Mouse (Mus musculus) heart, postnatal 10 days (tissue): Measurements from ENCODE around the gene Mon2. TPM values are rescaled to one million over a fixed set of nuclear protein-coding genes. Genes with fewer than 3 reads are reported as not detected.

Experiments used
- DNase-seq, 2 experiments: peaks; one replicate each; pipeline ENCODE4 v3.0.0; 2021
- intact Hi-C: fragments of 180-260 bp; cut with DNase I; formaldehyde crosslinking; loops from one replicate; pipeline ENCODE4 v1.15.1; 2025
- total RNA-seq, 2 experiments: library from RNA; stranded (reverse); gene quantifications; 2 replicates each; pipeline ENCODE4 v1.2.3; 2021

The Mon2 gene
- total RNA-seq = 10 to 100 TPM; 49.0 to 53.1 TPM

GRCm38 (mm10) chr10:123076245-123077023, at the start of gene Mon2:
TSS of gene Mon2 (minus strand) at chr10:123076505.
- peak; percentile 97 for DNase-seq
- intact Hi-C loops = no loop called here

DNA sequence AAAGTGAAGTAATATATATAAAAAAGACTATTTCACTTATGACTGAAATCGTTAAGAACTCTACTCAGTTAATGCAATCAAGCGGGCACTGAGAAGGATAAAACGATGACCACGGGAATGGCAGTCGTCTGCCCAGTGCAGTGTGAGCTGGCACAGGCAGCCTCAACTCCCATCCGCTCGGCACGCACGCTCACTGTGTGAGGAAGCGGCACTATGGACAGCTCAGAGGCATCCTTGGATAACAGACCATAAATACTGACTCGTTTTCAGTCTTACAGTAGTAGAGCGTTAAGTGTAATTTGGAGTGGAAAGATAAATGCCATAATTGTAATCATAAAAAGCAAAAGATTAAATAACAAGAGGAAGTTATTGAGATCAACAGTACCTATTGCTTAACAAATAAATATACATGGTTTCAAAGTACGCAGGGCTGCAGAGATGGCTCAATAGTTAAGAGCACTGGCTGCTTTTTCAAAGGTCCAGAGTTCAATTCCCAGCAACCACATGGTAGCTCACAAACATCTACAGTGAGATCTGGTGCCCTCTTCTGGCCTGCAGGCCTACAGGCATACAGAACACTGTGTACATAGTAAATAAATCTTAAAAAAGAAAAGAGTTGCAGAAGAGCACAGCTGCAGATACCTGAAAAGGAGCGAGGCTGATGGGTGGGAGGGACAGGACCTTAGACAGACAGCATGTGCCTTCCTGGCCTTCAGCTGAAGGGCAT, 44.5 kb upstream of the Mon2 start:
- DNase-seq = no peak
- intact Hi-C loops = no loop called here

DNA sequence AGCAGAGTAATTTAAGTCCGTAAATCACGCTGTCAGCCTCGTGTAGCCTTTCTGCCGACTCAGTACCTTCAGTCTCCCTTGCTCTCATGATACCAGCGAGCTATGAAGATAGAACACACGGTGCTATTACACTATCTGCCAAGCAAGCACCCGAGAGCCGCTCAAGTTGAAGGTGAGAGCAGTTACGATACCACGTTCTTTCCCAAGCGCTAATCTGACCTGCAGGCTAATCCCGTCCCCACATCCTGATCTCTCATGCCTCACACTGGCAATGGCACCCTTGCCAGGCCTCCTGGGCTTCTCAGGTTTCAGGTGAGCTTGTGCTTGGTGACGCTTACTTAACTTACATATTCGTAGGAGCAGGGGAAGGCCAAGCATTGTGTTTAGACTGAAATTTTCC, 40.6 kb upstream of the Mon2 start:
- DNase-seq = no peak
- intact Hi-C loops = no loop called here

DNA sequence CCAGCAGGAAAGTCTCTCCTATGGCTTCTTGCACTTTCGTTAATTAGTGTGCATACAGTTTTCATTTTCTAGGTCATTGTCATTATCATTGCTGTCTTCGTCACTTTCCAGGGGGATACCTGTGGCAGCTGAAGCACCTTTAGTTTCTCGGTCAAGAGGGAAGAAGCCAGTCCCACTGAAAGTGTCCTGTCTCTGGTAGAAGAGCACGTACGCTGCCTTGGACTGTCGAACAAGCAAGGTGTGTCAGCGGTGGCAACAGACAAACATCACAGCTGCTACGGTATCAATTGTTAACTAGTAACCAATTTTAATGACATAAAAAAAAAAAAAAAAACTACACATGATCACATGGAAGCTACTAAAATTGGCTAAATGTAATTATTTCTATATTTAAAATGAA, 37.2 kb upstream of the Mon2 start:
- intact Hi-C loops = no loop called here
- DNase-seq = no peak

DNA sequence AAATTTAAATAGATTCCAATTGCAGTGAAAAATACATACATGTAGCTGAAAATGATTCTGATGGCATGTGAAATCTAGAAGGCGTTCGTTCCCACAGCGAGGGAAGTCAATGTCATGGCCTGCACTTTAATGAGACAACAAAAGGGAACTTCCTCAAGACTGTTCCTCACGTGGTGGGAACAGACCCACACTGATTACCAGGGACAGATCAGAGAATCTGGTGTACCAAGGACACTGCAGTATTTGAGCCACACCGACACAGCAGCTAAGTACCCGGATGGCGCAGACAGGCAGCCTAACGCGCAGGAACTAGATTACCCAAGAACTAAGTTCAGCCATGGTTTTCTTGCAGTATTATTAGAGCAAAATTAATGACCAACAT, 36.5 kb upstream of the Mon2 start:
- intact Hi-C loops = no loop called here
- DNase-seq = no peak

DNA sequence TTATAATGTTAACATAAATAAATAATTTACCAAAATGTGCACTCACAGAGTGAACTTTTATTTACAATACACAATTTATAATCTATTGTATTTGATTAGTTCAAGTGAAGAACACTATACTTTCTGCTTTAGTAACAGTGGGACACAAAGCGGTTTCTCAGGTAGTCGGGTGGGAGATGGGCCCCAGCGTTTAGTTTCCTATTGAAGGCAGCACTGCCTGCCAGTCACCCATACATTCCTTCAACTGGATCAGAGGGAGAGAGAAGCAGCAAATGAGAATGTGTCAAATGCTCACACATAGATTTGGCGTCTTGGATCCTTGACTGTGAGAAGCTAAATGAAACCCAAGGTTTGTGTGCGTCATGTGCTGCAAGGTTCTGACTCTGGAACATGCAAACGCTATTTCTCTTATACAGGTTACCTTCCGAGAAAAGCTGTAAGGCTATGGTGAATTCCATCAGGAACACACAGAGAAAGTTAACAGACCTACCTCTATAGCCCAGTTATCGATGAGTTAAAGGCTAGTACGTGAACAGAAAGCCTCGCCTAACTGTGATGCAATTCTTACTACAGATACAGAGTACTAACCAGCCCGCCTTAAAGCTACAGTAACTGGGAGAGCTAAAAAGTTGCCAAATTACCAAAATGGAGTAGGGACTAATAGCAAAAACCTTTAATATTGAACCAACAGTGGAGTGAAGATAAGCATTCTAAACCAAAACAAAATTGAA, 35.9 kb upstream of the Mon2 start:
- intact Hi-C loops = no loop called here
- no peak for DNase-seq

GRCm38 (mm10) chr10:123110548-123110947, 34.2 kb upstream of the Mon2 start:
- intact Hi-C loops = no loop called here
- DNase-seq = no peak

DNA sequence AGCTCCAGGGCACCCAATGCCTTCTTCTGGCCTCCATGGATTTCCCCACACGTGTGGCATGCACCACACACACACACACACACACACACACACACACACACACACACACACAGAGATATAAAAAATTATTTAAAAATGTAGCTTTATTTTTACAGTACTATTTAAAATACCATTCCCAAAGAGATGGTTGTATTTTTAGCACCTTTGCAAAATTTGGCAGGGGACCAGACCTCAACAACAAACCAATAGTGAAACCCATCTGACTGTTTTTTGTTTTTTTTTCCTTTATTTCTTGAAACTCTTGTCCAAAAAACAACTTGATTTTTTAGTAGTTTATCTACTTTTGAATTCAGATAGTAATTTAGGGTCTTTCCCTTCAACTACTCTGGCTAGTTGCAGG, 32.2 kb upstream of the Mon2 start:
- intact Hi-C loops = no loop called here
- no peak for DNase-seq

- intact Hi-C loops = no loop called here
These were observed 31.8 kb upstream of the Mon2 start for GRCm38 (mm10) chr10:123108121-123108520.

DNA sequence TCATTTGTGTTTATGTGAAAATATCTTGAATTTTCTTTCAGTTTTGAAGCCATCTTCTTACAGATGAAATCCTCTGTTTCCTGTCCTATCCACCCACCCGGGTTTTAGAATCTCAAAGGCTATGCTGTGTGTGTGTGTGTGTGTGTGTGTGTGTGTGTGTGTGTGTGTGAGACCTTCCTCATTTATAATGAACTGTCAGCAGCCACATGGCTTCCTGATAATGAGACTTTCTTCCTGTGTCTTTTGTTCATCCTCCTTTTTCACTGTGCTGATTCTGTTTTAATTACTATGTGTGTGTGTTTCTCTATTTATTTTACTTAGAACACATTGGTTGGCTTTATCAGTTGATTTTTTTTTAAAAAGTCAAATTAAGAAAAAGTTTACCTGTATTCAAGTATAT, 25.0 kb upstream of the Mon2 start:
- intact Hi-C loops = no loop called here

More at GRCm38 (mm10) chr10:123108121-123108520, 31.8 kb upstream of the Mon2 start:
- DNase-seq = no peak

DNA sequence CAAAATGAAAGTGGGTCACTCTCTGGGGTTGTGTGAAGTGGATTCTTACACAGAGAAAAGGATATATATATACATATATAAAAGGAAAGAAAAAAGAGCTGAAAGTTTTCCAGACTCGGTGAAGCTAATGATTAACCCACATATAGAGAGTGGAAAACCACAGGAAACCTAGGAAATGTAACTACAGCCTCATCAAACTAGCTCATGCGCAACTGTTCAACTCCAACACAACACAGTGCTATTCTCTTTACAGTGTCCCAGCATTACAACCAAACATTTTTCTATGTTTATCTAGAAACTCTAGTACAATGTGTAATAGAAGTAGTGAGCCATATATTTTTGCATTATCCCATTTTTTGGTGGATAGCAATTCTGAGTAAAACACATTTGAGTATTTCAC, 24.3 kb upstream of the Mon2 start:
- intact Hi-C loops = no loop called here
- DNase-seq = no peak

More for the DNA sequence above, 25.0 kb upstream of the Mon2 start:
- no peak for DNase-seq

DNA sequence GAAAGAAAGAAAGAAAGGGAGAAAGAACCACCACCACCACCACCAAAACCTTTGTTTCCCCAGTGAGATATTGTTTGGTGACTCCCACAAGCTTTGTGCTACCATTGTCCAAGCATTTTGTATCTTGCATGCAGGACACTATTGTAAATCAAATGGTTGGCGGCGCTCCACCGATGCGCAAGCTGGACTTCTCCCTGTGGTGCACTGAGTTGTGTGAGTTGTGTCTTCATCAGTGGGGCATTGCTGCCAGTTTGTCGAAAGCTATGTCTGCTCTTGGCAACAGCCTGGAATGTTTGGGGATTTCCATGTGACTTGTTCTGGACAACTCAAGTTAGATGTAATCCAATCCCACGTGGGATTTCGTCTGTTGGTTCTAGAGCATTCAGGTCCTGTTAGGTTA, 18.2 kb upstream of the Mon2 start:
- intact Hi-C loops = loop anchor here (5.0 kb wide), 1 partner anchor 37 kb away; no protein-coding TSS in a partner anchor
- no peak for DNase-seq

- intact Hi-C loops = loop anchor here (2.0 to 5.0 kb wide), 2 partner anchors 35 to 540 kb away; no protein-coding TSS in a partner anchor
- DNase-seq = no peak
These were observed 16.3 kb upstream of the Mon2 start for GRCm38 (mm10) chr10:123092577-123092976.

- peak; percentile 47 to 64 for DNase-seq
These were observed 15.4 kb upstream of the Mon2 start for GRCm38 (mm10) chr10:123091737-123092136.

DNA sequence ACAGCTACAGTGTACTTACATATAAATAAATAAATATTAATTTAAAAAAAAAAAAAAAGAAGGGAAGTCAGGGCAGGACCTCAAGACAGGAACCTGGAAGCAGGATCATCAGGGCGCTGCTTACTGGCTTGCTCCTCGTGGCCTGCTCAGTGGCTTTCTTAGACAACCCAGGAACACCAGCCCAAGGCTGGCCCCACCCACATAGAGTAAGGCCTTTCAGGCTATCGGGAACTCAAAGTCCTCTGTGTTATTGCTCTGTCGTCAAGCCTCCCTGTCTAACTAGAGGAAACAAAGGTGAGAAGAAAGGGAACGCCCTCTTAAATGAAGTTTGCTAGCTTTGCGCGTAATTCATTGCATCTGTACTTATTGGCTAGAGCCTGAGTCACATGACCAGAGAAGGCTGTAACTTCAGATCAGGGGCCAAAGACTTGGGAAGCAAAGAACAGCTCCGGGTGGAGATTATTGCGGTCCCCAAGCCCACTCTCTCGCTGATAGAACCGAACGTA, 13.2 kb upstream of the Mon2 start:
- no peak for DNase-seq
- intact Hi-C loops = no loop called here

More at GRCm38 (mm10) chr10:123091737-123092136, 15.4 kb upstream of the Mon2 start:
- intact Hi-C loops = loop anchor here (2.0 to 5.0 kb wide), 4 partner anchors 34 to 539 kb away; no protein-coding TSS in a partner anchor

DNA sequence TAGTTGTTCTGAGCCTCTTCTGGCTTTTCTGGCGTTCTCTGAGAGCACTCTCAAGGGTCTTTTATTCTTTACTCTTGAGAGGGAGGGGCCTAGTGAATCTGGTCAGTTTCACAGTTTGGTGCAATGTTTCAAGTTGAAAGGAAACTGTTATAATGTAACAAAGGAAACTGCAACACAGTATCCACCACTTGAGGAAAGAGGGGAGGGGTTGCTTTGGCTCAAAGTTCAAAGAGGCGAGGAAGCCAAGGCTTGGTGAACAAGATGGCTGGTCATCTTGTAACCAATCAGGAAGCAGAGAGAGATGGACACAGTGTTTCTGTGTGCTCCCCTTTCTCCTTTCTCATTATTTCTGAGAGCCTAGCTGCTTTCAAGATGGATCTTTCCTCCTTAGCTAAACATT, 10.5 kb upstream of the Mon2 start:
- intact Hi-C loops = no loop called here
- DNase-seq = no peak

- intact Hi-C loops = no loop called here
- no peak for DNase-seq
These were observed 8.8 kb upstream of the Mon2 start for GRCm38 (mm10) chr10:123084900-123085641.

DNA sequence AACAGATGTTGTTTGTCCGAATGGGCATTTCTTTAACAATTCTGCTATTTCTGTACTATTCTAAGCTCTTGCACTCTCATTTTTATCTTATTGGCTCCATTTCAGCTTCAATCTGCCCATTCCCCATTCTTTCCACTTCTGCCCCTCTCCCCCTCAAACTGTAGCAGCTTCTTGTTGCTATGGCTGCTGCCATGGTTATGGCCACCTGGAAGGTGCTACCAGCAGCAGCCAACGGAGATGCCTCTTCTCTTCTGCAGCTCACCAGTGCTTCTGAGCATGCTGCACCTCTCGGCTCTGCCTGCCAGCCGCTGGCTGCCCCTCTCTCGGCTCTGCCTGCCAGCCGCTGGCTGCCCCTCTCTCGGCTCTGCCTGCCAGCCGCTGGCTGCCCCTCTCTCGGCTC, 8.0 kb upstream of the Mon2 start:
- DNase-seq = no peak
- intact Hi-C loops = no loop called here

GRCm38 (mm10) chr10:123075751-123076242, 508 bp downstream of the Mon2 start:
- no peak for DNase-seq
- intact Hi-C loops = no loop called here

- intact Hi-C loops = no loop called here
- peak; percentile 22 to 30 for DNase-seq
These were observed 4.3 kb downstream of the Mon2 start for GRCm38 (mm10) chr10:123071997-123072396.
